14 mouse cellular contexts compared by ENCODE assay signal in the genomic region with DNA sequence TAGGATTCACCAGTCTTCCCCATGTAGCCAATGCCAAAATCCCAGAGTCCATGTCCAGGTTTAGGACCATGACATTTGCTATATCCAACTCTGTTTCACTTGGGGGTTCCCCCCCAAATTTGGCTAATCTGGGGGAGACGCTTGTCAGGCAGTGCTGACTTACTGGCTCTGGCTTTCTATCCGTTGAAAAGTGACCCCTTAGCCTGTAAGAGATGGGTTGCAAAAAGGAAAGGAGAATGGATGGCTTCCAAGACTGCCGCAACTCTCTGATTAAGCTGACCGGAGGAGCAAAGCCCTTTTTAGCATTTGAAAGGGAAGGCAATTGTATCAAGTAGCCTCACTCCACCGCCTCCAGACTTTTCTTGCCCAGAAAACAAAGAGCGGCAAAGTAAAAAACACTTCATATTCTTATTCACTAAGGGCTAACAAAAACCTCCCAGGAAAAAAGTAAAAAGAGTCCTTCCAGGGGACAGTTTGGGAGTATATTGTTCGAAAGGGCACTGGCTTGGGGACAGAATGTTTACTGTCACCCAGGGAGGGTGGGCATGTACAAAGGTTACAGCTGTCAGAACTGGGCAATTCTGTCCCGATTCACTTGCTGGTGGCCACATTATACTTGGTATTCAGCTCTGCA. TPM values are rescaled to one million over a fixed set of nuclear protein-coding genes. Genes with fewer than 3 reads are reported as not detected.
DNase-seq lines count a peak whose midpoint lies in the region; ATAC-seq lines count a peak whose summit lies in the region.
"Had no signal": no experiment of that assay in that cellular context is flagged by ENCODE, and none has a peak within 500 bp of the region (broad histone marks: within the 10 kb centered on the region; RNA-seq: fewer than 3 reads in every experiment).

No protein-coding gene starts in this region.

- H3K4me3 ChIP-seq in hindbrain, embryonic 11.5 days (ENCODE audit: low read depth, low read length) = no peak overlapping the region
- no peak overlapping the region for H3K4me3 ChIP-seq in hindbrain, embryonic 14.5 days (replicated peaks; ENCODE audit: low read length)
- no peak overlapping the region for H3K4me3 ChIP-seq in midbrain, embryonic 14.5 days (replicated peaks; ENCODE audit: low read depth, low read length)
- H3K4me3 ChIP-seq: heart, embryonic 15.5 days; intestine, embryonic 15.5 days had no signal

- no peak overlapping the region for H3K9ac ChIP-seq in hindbrain, embryonic 11.5 days (ENCODE audit: low read depth, low read length)
- no peak overlapping the region for H3K9ac ChIP-seq in hindbrain, embryonic 14.5 days
- H3K9ac ChIP-seq in midbrain, embryonic 14.5 days (replicated peaks; ENCODE audit: low read length) = no peak overlapping the region
- H3K9ac ChIP-seq: heart, embryonic 15.5 days; intestine, embryonic 15.5 days had no signal

- H3K9me3 ChIP-seq in hindbrain, embryonic 11.5 days (ENCODE audit: control insufficient read depth, low read length) = no peaks in the 10 kb centered on the region
- H3K9me3 ChIP-seq in hindbrain, embryonic 14.5 days (ENCODE audit: control insufficient read depth, low read length) = no peaks in the 10 kb centered on the region
- H3K9me3 ChIP-seq in midbrain, embryonic 14.5 days (ENCODE audit: control insufficient read depth, low read length) = no peaks in the 10 kb centered on the region
- H3K9me3 ChIP-seq: heart, embryonic 15.5 days; intestine, embryonic 15.5 days had no signal

- ATAC-seq in hindbrain, embryonic 11.5 days (ENCODE audit: low FRiP score) = peak; percentile 51; the same call in 1 of the 2 replicates
- ATAC-seq in hindbrain, embryonic 14.5 days (ENCODE audit: low FRiP score) = no peak
- ATAC-seq in midbrain, embryonic 14.5 days (ENCODE audit: low FRiP score, low TSS enrichment) = no peak
- ATAC-seq: intestine, embryonic 15.5 days had no signal

- no peaks in the 10 kb centered on the region for H3K36me3 ChIP-seq in hindbrain, embryonic 11.5 days (ENCODE audit: control insufficient read depth, insufficient read depth, low read length)
- H3K36me3 ChIP-seq in hindbrain, embryonic 14.5 days (replicated peaks; ENCODE audit: control insufficient read depth, insufficient read depth) = no peaks in the 10 kb centered on the region
- no peaks in the 10 kb centered on the region for H3K36me3 ChIP-seq in midbrain, embryonic 14.5 days (ENCODE audit: control insufficient read depth, insufficient read depth, low read length)
- H3K36me3 ChIP-seq: heart, embryonic 15.5 days; intestine, embryonic 15.5 days had no signal

- DNase-seq in hindbrain, embryonic 11.5 days (ENCODE audit: low spot score) = peak; percentile 17
- DNase-seq in hindbrain, embryonic 14.5 days (ENCODE audit: low spot score) = no peak
- DNase-seq in Muller cell, postnatal 12 days (ENCODE audit: inconsistent ontology term) = peak; percentile 27
- peak; percentile 46 for DNase-seq in embryo, embryonic 11 days
- DNase-seq in midbrain, embryonic 14.5 days = peak; percentile 31
- DNase-seq in right cerebral cortex, postnatal 25 days = no peak
- DNase-seq in kidney, postnatal 14 days = no peak
- DNase-seq: adrenal gland, postnatal 25 days; cerebellum, adult 11 months; gastrocnemius, postnatal 25 days; kidney, postnatal 25 days had no signal

- H3K4me2 ChIP-seq in hindbrain, embryonic 11.5 days (replicated peaks; ENCODE audit: low read depth, low read length) = no peak overlapping the region
- no peak overlapping the region for H3K4me2 ChIP-seq in hindbrain, embryonic 14.5 days (replicated peaks)
- no peak overlapping the region for H3K4me2 ChIP-seq in midbrain, embryonic 14.5 days (ENCODE audit: low read length)
- H3K4me2 ChIP-seq: heart, embryonic 15.5 days; intestine, embryonic 15.5 days had no signal

- WGBS in hindbrain, embryonic 11.5 days = 16% methylated on average over 8 of the region's 8 CpGs
- 9% methylated on average over 8 of the region's 8 CpGs for WGBS in hindbrain, embryonic 14.5 days
- whole genome bisulfite sequencing in midbrain, embryonic 14.5 days = 2% methylated on average over 8 of the region's 8 CpGs

- no peak overlapping the region for H3K27ac ChIP-seq in hindbrain, embryonic 11.5 days (ENCODE audit: low read depth, low read length)
- no peak overlapping the region for H3K27ac ChIP-seq in hindbrain, embryonic 14.5 days
- no peak overlapping the region for H3K27ac ChIP-seq in midbrain, embryonic 14.5 days (replicated peaks; ENCODE audit: low read depth, low read length)
- H3K27ac ChIP-seq: heart, embryonic 15.5 days; intestine, embryonic 15.5 days had no signal

- 0 out of 2 replicates have a peak, but pooled peaks cover 2% of the 10 kb centered on the region for H3K27me3 ChIP-seq in hindbrain, embryonic 11.5 days (ENCODE audit: control insufficient read depth, insufficient read depth, low read length)
- H3K27me3 ChIP-seq in hindbrain, embryonic 14.5 days (ENCODE audit: control insufficient read depth, insufficient read depth, low read length) = peaks cover 13% of the 10 kb centered on the region; the same call in 1 of the 2 replicates
- no peaks in the 10 kb centered on the region for H3K27me3 ChIP-seq in midbrain, embryonic 14.5 days (ENCODE audit: control insufficient read depth, insufficient read depth, low read length)
- H3K27me3 ChIP-seq: CH12.LX; heart, embryonic 15.5 days; intestine, embryonic 15.5 days had no signal

- no peaks in the 10 kb centered on the region for H3K4me1 ChIP-seq in hindbrain, embryonic 11.5 days (replicated peaks; ENCODE audit: control insufficient read depth, insufficient read depth, low read length)
- H3K4me1 ChIP-seq in hindbrain, embryonic 14.5 days (replicated peaks; ENCODE audit: control insufficient read depth, insufficient read depth, low read length) = no peaks in the 10 kb centered on the region
- peaks cover 9% of the 10 kb centered on the region; the same call in 1 of the 2 replicates for H3K4me1 ChIP-seq in midbrain, embryonic 14.5 days (ENCODE audit: control insufficient read depth, insufficient read depth, low read length)
- H3K4me1 ChIP-seq: intestine, embryonic 15.5 days had no signal

RNA-seq across cellular contexts. Expression of a gene that starts 59.2 kb away (rescaled TPM):
- 5.9 and 6.3 TPM in 2 replicates for polyA plus RNA-seq in hindbrain, embryonic 11.5 days (2014; fragmentation: Nextera tagmentation; extraction: Ambion mirVana)
- 16.1 and 17.5 TPM in 2 replicates for polyA plus RNA-seq in hindbrain, embryonic 14.5 days (2014; fragmentation: Nextera tagmentation; extraction: Ambion mirVana)
- 14.1 and 14.4 TPM in 2 replicates for polyA plus RNA-seq in midbrain, embryonic 14.5 days (2014; fragmentation: Nextera tagmentation; extraction: Ambion mirVana)

RNA-seq across cellular contexts. Expression of a gene that starts 59.3 kb away (rescaled TPM):
- polyA plus RNA-seq in hindbrain, embryonic 11.5 days (2014; fragmentation: Nextera tagmentation; extraction: Ambion mirVana) = 5.8 and 6.0 TPM in 2 replicates
- polyA plus RNA-seq in hindbrain, embryonic 14.5 days (2014; fragmentation: Nextera tagmentation; extraction: Ambion mirVana) = 7.5 and 8.7 TPM in 2 replicates
- 5.6 and 7.5 TPM in 2 replicates for polyA plus RNA-seq in midbrain, embryonic 14.5 days (2014; fragmentation: Nextera tagmentation; extraction: Ambion mirVana)

Comparison
In these comparisons a context has a peak if more than half of its experiments do, and no peak if none do; other contexts are left out.
1. DNase-seq: peak in hindbrain, embryonic 11.5 days (single experiment), Muller cell, postnatal 12 days (single experiment), embryo, embryonic 11 days (single experiment) and midbrain, embryonic 14.5 days (single experiment); none in hindbrain, embryonic 14.5 days (single experiment), right cerebral cortex, postnatal 25 days (single experiment) and kidney, postnatal 14 days (single experiment).